Mouse (Mus musculus) embryonic fibroblast, embryonic 13.5 days (primary cell): ENCODE measurements around the gene Adgrg3.

Experiments
- CTCF ChIP-seq: IDR thresholded peaks from 2 replicates; pipeline ENCODE4 v1.5.1; 2011; ENCODE audit warnings: mild to moderate bottlenecking, control low read depth, low read length, moderate library complexity, borderline replicate concordance; ENCODE audit not compliant: insufficient read depth
- POLR2A ChIP-seq: IDR thresholded peaks from 2 replicates; pipeline ENCODE4 v1.6.1; 2011; ENCODE audit warnings: low read depth, mild to moderate bottlenecking, control low read depth, low read length, moderate library complexity

DNA sequence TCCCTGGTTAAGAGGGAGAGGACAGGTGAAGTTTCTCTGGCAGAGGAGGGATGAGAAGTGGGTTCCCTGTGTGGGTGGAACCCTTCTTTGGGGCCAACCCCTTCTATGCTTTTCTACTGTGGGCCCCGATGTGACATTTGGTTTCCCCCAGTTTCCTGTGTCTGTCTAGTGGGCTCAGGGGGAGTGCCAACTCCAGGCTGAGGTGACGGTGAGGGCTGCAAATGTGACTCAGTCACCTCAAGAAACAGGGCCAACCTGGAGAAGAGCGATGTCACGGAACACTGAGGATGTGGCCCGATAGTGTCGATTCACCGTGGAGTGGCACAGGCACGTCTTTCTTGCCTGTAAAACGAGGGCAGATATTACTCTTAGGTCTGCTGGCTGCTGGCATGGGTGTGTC lies 44.2 kb upstream of the Adgrg3 start:
- TF ChIP-seq POLR2A, result no peak
- no peak for TF ChIP-seq CTCF
